Mouse (Mus musculus): ENCODE data around the gene Fance.

Fance gene

GRCm38 (mm10) chr17:28313212-28313879, at the start of gene Fance:
TSS of gene Fance (plus strand) at chr17:28313519.
- peak; percentile 96 to 98 for DNase-seq (ENCODE audit: low spot score in 2 of 2)

GRCm38 (mm10) chr17:28267251-28267650, 46.1 kb upstream of the Fance start:
- DNase-seq (ENCODE audit: low spot score in 2 of 2), result no peak

GRCm38 (mm10) chr17:28270165-28270564, 43.2 kb upstream of the Fance start:
- DNase-seq (ENCODE audit: low spot score in 2 of 2), result no peak

- no peak for DNase-seq (ENCODE audit: low spot score in 2 of 2)
These were observed 41.6 kb upstream of the Fance start for GRCm38 (mm10) chr17:28271537-28272266.

GRCm38 (mm10) chr17:28272281-28272680, 41.0 kb upstream of the Fance start:
- DNase-seq (ENCODE audit: low spot score in 2 of 2), result no peak

GRCm38 (mm10) chr17:28272837-28273236, 40.5 kb upstream of the Fance start:
- DNase-seq (ENCODE audit: low spot score in 2 of 2), result no peak

GRCm38 (mm10) chr17:28274739-28275138, 38.6 kb upstream of the Fance start:
- DNase-seq (ENCODE audit: low spot score in 2 of 2), result no peak

- no peak for DNase-seq (ENCODE audit: low spot score in 2 of 2)
These were observed 36.1 kb upstream of the Fance start for GRCm38 (mm10) chr17:28277226-28277625.

GRCm38 (mm10) chr17:28277721-28278120, 35.6 kb upstream of the Fance start:
- no peak for DNase-seq (ENCODE audit: low spot score in 2 of 2)

- no peak for DNase-seq (ENCODE audit: low spot score in 2 of 2)
These were observed 35.2 kb upstream of the Fance start for GRCm38 (mm10) chr17:28278156-28278555.

GRCm38 (mm10) chr17:28279236-28279635, 34.1 kb upstream of the Fance start:
- no peak for DNase-seq (ENCODE audit: low spot score in 2 of 2)

- no peak for DNase-seq (ENCODE audit: low spot score in 2 of 2)
These were observed 33.4 kb upstream of the Fance start for GRCm38 (mm10) chr17:28279780-28280422.

GRCm38 (mm10) chr17:28280423-28280800, 32.9 kb upstream of the Fance start:
- DNase-seq (ENCODE audit: low spot score in 2 of 2), result no peak

- DNase-seq (ENCODE audit: low spot score in 2 of 2), result no peak
These were observed 32.4 kb upstream of the Fance start for GRCm38 (mm10) chr17:28280831-28281377.

GRCm38 (mm10) chr17:28281866-28282441, 31.4 kb upstream of the Fance start:
- no peak for DNase-seq (ENCODE audit: low spot score in 2 of 2)

- no peak for DNase-seq (ENCODE audit: low spot score in 2 of 2)
These were observed 30.1 kb upstream of the Fance start for GRCm38 (mm10) chr17:28283199-28283598.

- DNase-seq (ENCODE audit: low spot score in 2 of 2), result no peak
These were observed 27.2 kb upstream of the Fance start for GRCm38 (mm10) chr17:28286133-28286532.

GRCm38 (mm10) chr17:28286964-28287363, 26.4 kb upstream of the Fance start:
- DNase-seq (ENCODE audit: low spot score in 2 of 2), result no peak

GRCm38 (mm10) chr17:28287578-28287977, 25.7 kb upstream of the Fance start:
- DNase-seq (ENCODE audit: low spot score in 2 of 2), result no peak

GRCm38 (mm10) chr17:28287980-28288379, 25.3 kb upstream of the Fance start:
- no peak for DNase-seq (ENCODE audit: low spot score in 2 of 2)

- DNase-seq (ENCODE audit: low spot score in 2 of 2), result no peak
These were observed 23.1 kb upstream of the Fance start for GRCm38 (mm10) chr17:28290262-28290661.

- no peak for DNase-seq (ENCODE audit: low spot score in 2 of 2)
These were observed 22.6 kb upstream of the Fance start for GRCm38 (mm10) chr17:28290671-28291070.
